Mouse (Mus musculus) heart, postnatal 0 days (tissue): ENCODE measurements at regions not wholly inside any gene's neighbourhood (a gene's known extent, or its start where the extent isn't known, plus 50 kb on each side); places are given as distances from the start of the nearest gene placed in this dataset.
A peak's percentile ranks its signal among the peaks of the same experiment; 100 is the strongest.

ENCODE experiments used
- ATAC-seq: fragments of 200-750 bp; cut with Nextera tagmentation; 2 replicates; pipeline ENCODE4 v1.8.0; 2017; ENCODE audit warnings: low read depth, moderate number of reproducible peaks, moderate library complexity; ENCODE audit not compliant: insufficient read depth
- DNase-seq: peaks from one replicate; pipeline ENCODE4 v3.0.0-alpha.2; 2016; ENCODE audit warnings: low spot score
- H3K27ac ChIP-seq: fragments of 300-500 bp; sonication (generic); 2 replicates; pipeline ENCODE4 v1.5.1; 2014; ENCODE audit warnings: low read depth, mild to moderate bottlenecking
- H3K27me3 ChIP-seq: fragments of 300-500 bp; sonication (generic); 2 replicates; pipeline ENCODE4 v1.6.1; 2014; ENCODE audit warnings: low read length, mixed read lengths; ENCODE audit not compliant: control insufficient read depth, insufficient read depth
- H3K36me3 ChIP-seq: fragments of 300-500 bp; sonication (generic); replicated peaks from 2 replicates; pipeline ENCODE4 v1.6.1; 2014; ENCODE audit warnings: low read length, mixed read lengths; ENCODE audit not compliant: control insufficient read depth, insufficient read depth
- H3K4me1 ChIP-seq: fragments of 300-500 bp; sonication (generic); 2 replicates; pipeline ENCODE4 v1.6.1; 2014; ENCODE audit warnings: antibody characterized with exemption; ENCODE audit not compliant: control insufficient read depth, insufficient read depth
- H3K4me2 ChIP-seq: fragments of 300-500 bp; sonication (generic); 2 replicates; pipeline ENCODE4 v1.6.1; 2014; ENCODE audit warnings: low read depth, mild to moderate bottlenecking, low read length, moderate library complexity
- H3K4me3 ChIP-seq: fragments of 300-500 bp; sonication (generic); 2 replicates; pipeline ENCODE4 v1.5.1; 2014; ENCODE audit warnings: low read depth, low read length
- H3K9ac ChIP-seq: fragments of 300-500 bp; sonication (generic); replicated peaks from 2 replicates; pipeline ENCODE4 v1.6.1; 2014; ENCODE audit warnings: low read depth, low read length, mixed read lengths
- H3K9me3 ChIP-seq: fragments of 300-500 bp; sonication (generic); replicated peaks from 2 replicates; pipeline ENCODE4 v1.6.1; 2016; ENCODE audit warnings: low read length; ENCODE audit not compliant: control insufficient read depth
- CTCF ChIP-seq: IDR thresholded peaks from 2 replicates; pipeline ENCODE4 v1.5.1; 2016; ENCODE audit warnings: antibody characterized with exemption, control low read depth, low read depth
- EP300 ChIP-seq: IDR thresholded peaks from 2 replicates; pipeline ENCODE4 v1.6.1; 2016; ENCODE audit warnings: antibody characterized with exemption, low read depth
- WGBS: fragments of 180-500 bp; shearing (Covaris S2); extraction: QIAGEN DNeasy Blood & Tissue Kit; methylation state at CpG from one replicate; pipeline ENCODE4 v1.1.7; 2014; 5-methylcytosine and 5-hydroxymethylcytosine counted together

GRCm38 (mm10) chr6:75683935-75684334 lies 813.6 kb downstream of the Gm9008 start:
- no peaks in the 10 kb centered on the region for H3K27me3 ChIP-seq
- DNase-seq = no peak
- no peak for TF ChIP-seq CTCF
- TF ChIP-seq EP300 = no peak
- WGBS = 77% methylated on average over 2 of the region's 2 CpGs
- H3K36me3 ChIP-seq = no peaks in the 10 kb centered on the region
- H3K4me3 ChIP-seq = no peak overlapping the region
- ATAC-seq = no peak
- H3K9ac ChIP-seq = no peak overlapping the region
- no peak overlapping the region for H3K4me2 ChIP-seq
- H3K27ac ChIP-seq = no peak overlapping the region
- H3K9me3 ChIP-seq = no peaks in the 10 kb centered on the region
- H3K4me1 ChIP-seq = no peaks in the 10 kb centered on the region

- WGBS = 58% methylated on average over 2 of the region's 2 CpGs
- no peak for ATAC-seq
These were observed 853.2 kb downstream of the Gm9008 start for GRCm38 (mm10) chr6:75644363-75644720.

GRCm38 (mm10) chr6:75643581-75644362 lies 853.8 kb downstream of the Gm9008 start:
- H3K4me3 ChIP-seq = no peak overlapping the region
- no peak for ATAC-seq

More at GRCm38 (mm10) chr6:75644363-75644720, 853.2 kb downstream of the Gm9008 start:
- Histone ChIP-seq H3K27me3 (no peaks in the 10 kb centered on the region), H3K4me3 (no peak overlapping the region), H3K9ac (no peak overlapping the region), H3K4me2 (no peak overlapping the region), H3K9me3 (0 out of 2 replicates have a peak, but pooled peaks cover 9% of the 10 kb centered on the region), H3K4me1 (no peaks in the 10 kb centered on the region), H3K27ac (no peak overlapping the region), H3K36me3 (no peaks in the 10 kb centered on the region)
- no peak for DNase-seq
- TF ChIP-seq EP300 (no peak), CTCF (no peak)

GRCm38 (mm10) chr6:75636050-75636449 lies 861.5 kb downstream of the Gm9008 start:
- 53% methylated on average over 1 of the region's 1 CpGs for WGBS
- H3K4me2 ChIP-seq = no peak overlapping the region
- no peaks in the 10 kb centered on the region for H3K27me3 ChIP-seq
- H3K27ac ChIP-seq = no peak overlapping the region
- H3K4me1 ChIP-seq = no peaks in the 10 kb centered on the region
- no peak overlapping the region for H3K4me3 ChIP-seq
- no peak overlapping the region for H3K9ac ChIP-seq
- TF ChIP-seq CTCF (no peak), EP300 (no peak)
- no peaks in the 10 kb centered on the region for H3K36me3 ChIP-seq
- no peak for DNase-seq
- ATAC-seq = no peak
- H3K9me3 ChIP-seq = no peaks in the 10 kb centered on the region

More at GRCm38 (mm10) chr6:75643581-75644362, 853.8 kb downstream of the Gm9008 start:
- no peaks in the 10 kb centered on the region for H3K4me1 ChIP-seq
- no peak for DNase-seq
- H3K4me2 ChIP-seq = no peak overlapping the region
- no peak overlapping the region for H3K9ac ChIP-seq
- no peaks in the 10 kb centered on the region for H3K27me3 ChIP-seq
- H3K9me3 ChIP-seq = 0 out of 2 replicates have a peak, but pooled peaks cover 9% of the 10 kb centered on the region
- TF ChIP-seq EP300 (no peak), CTCF (no peak)
- 48% methylated on average over 2 of the region's 2 CpGs for WGBS
- H3K27ac ChIP-seq = no peak overlapping the region
- H3K36me3 ChIP-seq = no peaks in the 10 kb centered on the region

DNA sequence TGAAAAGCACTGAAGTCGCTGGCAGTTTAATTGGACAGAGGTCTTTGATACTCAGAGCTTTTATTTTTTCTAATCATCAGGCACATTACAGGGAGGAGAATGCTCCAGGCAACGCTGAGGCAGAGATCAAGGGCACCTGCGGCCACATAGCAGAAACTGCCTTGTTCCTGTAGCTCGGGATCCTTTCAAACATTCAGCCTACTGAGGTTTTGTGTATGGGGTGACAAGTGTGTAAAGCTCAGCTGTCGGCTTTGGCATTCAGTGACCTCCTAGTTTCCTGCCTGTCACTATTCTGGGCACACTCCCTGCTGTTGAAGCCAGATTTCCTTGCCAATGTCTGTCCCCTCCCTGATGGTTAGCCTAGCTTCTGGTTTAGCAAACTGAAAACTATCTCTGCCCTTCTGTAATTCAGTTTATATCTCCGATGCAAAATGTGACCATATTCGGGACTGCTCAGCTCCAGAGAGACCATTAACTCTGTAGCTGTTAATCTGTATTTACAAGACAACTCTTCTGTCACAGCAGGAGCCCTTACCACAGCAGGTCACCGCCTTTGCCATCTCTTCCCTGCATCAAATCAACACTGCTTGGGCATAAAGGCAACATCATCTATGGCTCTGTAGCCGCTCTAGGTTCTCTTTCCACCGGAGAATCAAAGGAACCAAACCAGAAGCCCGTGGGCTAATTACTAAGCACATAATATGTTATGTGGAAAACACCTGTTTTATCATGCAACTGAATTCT lies 894.9 kb downstream of the Gm9008 start:
- ATAC-seq (no peak), DNase-seq (no peak)
- TF ChIP-seq CTCF (no peak), EP300 (no peak)
- Histone ChIP-seq H3K9me3 (no peaks in the 10 kb centered on the region), H3K27ac (no peak overlapping the region), H3K4me2 (0 out of 2 replicates have a peak overlapping the region, but pooled peaks have one; percentile 3), H3K4me3 (no peak overlapping the region), H3K9ac (no peak overlapping the region), H3K4me1 (no peaks in the 10 kb centered on the region), H3K27me3 (no peaks in the 10 kb centered on the region), H3K36me3 (no peaks in the 10 kb centered on the region)
- WGBS = 21% methylated on average over 11 of the region's 11 CpGs
